In genomic region chr16:92952336-92953097, GRCm38 (mm10) we compare ENCODE assay signal across 10 mouse cellular contexts.
A peak's percentile ranks its signal among the peaks of the same experiment; 100 is the strongest.
DNase-seq lines count a peak whose midpoint lies in the region; ATAC-seq lines count a peak whose summit lies in the region.
"Had no signal": no experiment of that assay in that cellular context is flagged by ENCODE, and none has a peak within 500 bp of the region (broad histone marks: within the 10 kb centered on the region; RNA-seq: fewer than 3 reads in every experiment).

No protein-coding gene starts in this region.

- no peak overlapping the region for H3K4me2 ChIP-seq in heart, embryonic 11.5 days
- H3K4me2 ChIP-seq: lung, embryonic 15.5 days had no signal

- H3K36me3 ChIP-seq in heart, embryonic 11.5 days (ENCODE audit: control insufficient read depth, insufficient read depth, low read length) = no peaks in the 10 kb centered on the region
- H3K36me3 ChIP-seq: lung, embryonic 15.5 days had no signal

- no peak overlapping the region for H3K4me3 ChIP-seq in heart, embryonic 11.5 days (ENCODE audit: low read depth, low read length)
- H3K4me3 ChIP-seq: lung, embryonic 15.5 days had no signal

- no peaks in the 10 kb centered on the region for H3K9me3 ChIP-seq in heart, embryonic 11.5 days (replicated peaks; ENCODE audit: control insufficient read depth, low read length)
- H3K9me3 ChIP-seq: lung, embryonic 15.5 days had no signal

- peak; percentile 52 to 72 for DNase-seq in heart, adult 18-20 months
- peak; percentile 48 to 49 for DNase-seq in right cerebral cortex, adult 2 months (ENCODE audit: low spot score in 2 of 2)
- no peak for DNase-seq in right cerebral cortex, postnatal 14 days
- DNase-seq in left cerebral cortex, adult 18-20 months (ENCODE audit: low spot score in 2 of 2) = peak; percentile 22 to 41
- peak; percentile 71 for DNase-seq in telencephalon, adult 2 months (ENCODE audit: low read depth, low spot score)
- no peak for DNase-seq in thymus, postnatal 0 days (ENCODE audit: low spot score)
- DNase-seq: adrenal gland, adult 8-10 months had no signal

- peaks cover 8% of the 10 kb centered on the region for H3K27me3 ChIP-seq in heart, embryonic 11.5 days (ENCODE audit: control insufficient read depth, insufficient read depth, low read length)
- H3K27me3 ChIP-seq: lung, embryonic 15.5 days had no signal

- WGBS in heart, embryonic 11.5 days (ENCODE audit: insufficient replicate concordance) = 58% methylated on average over 7 of the region's 7 CpGs

- ATAC-seq in heart, embryonic 11.5 days (replicated peaks; ENCODE audit: insufficient number of reproducible peaks, low FRiP score, low TSS enrichment) = no peak
- ATAC-seq in activated CD4-positive, CD25-positive, alpha-beta regulatory T cell, adult 4 months = no peak

- H3K27ac ChIP-seq in heart, embryonic 11.5 days (ENCODE audit: low read depth, low read length) = no peak overlapping the region
- H3K27ac ChIP-seq: lung, embryonic 15.5 days had no signal

- no peak overlapping the region for H3K9ac ChIP-seq in heart, embryonic 11.5 days (ENCODE audit: low read depth, low read length)
- H3K9ac ChIP-seq: lung, embryonic 15.5 days had no signal

- H3K4me1 ChIP-seq in heart, embryonic 11.5 days (ENCODE audit: control insufficient read depth, insufficient read depth, low read length) = no peaks in the 10 kb centered on the region

Comparison
In these comparisons a context has a peak if more than half of its experiments do, and no peak if none do; other contexts are left out.
1. DNase-seq: peak in heart, adult 18-20 months (2 of 2), right cerebral cortex, adult 2 months (2 of 2), left cerebral cortex, adult 18-20 months (2 of 2) and telencephalon, adult 2 months (single experiment); none in right cerebral cortex, postnatal 14 days (single experiment) and thymus, postnatal 0 days (single experiment).